Mouse (Mus musculus) kidney, postnatal 25 days (tissue): Measurements from ENCODE around the gene Tenm4.

ENCODE experiments used
- DNase-seq, 2 experiments: peaks; one replicate each; pipeline ENCODE4 v3.0.0; 2021; ENCODE audit warnings: mixed read lengths in 2 of 2

The Tenm4 gene

DNA sequence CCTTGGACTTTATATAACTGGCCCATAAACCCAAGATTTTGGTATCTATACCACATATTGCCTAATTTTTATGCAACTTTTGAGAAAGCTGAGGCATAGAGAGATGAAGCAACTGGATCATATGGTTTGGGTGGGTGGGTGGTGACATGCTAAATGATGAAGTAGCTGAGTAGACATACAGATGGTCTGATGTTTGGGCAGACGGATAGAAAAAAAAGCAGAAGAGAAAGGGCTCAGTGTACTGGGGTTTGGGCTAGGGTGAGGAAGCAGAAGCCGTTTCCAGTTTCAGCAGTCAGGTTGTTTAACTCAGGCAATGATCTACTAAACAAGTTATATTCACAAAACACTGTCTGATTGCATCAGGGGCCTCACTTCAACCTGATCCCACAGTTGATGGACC lies 619.3 kb downstream of the Tenm4 start:
- DNase-seq: no peak

DNA sequence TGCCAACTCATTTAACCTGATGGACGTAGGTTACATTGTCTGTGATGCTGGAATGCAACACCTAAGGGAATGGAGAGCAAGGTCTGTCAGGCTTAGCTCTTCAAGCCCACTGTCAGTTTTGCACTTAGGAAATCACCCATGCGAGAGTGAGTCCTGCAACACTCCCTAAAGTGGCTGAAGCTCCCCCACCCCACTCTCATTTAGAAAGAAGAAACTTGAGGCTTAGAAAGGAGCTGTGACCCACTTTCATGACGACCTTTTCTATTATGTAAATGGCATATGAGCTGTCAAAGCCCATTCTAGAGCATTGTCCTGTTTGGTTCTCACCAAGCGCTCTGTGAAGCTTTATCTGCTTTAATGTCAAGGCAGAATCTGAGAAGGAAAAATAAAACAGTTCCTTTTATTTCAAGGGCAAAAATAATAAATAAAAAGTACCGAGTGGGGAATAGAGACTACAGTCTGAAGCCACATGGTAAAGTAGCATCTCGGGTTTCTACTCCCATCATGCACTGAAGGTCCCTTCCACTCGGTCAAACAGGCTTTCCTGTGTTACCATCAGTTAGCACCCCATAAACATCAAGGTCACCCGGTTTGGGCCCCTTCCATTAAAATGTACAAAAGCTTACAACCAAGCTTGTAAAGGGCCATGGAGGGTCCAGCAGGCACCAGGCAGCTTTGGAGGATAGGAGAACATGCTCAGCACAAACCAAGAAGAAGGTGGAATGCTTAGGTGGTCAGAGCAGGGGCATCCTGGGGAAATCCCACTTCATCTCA lies 621.6 kb downstream of the Tenm4 start:
- no peak for DNase-seq

DNA sequence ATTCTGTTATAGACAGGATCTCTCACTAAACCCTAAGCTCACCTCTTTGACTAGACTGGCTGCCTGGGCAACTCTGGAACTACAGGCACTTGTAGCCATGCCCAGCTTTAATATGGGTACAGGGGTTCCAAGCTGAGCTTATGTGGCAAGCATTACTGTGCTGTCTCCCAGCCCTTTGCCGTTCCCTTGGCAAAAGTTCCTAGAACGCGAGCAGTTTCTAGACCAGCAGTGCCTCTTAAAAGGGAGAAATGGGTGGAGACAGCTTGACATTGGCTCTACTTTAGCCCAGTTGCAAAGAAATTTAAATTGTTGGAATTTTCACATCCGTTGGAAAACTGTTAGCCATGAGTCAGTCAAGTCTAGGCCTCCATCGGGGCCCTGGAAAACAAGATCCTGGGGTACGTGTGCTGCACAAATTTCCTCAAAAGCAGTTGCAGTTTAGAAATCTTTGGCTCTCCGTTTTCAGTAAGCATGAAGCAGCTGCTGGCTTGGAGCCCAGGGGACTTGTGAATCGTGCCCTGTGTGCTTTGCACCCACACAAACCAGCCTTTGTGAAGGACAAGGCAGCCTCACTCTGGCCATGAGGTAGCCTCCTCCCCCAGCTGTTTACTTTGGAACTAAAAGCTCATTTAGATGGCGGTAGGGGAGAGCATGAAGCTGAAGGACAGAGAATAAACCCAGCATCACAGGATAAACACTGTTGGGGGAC lies 625.1 kb downstream of the Tenm4 start:
- DNase-seq: peak; percentile 94

DNA sequence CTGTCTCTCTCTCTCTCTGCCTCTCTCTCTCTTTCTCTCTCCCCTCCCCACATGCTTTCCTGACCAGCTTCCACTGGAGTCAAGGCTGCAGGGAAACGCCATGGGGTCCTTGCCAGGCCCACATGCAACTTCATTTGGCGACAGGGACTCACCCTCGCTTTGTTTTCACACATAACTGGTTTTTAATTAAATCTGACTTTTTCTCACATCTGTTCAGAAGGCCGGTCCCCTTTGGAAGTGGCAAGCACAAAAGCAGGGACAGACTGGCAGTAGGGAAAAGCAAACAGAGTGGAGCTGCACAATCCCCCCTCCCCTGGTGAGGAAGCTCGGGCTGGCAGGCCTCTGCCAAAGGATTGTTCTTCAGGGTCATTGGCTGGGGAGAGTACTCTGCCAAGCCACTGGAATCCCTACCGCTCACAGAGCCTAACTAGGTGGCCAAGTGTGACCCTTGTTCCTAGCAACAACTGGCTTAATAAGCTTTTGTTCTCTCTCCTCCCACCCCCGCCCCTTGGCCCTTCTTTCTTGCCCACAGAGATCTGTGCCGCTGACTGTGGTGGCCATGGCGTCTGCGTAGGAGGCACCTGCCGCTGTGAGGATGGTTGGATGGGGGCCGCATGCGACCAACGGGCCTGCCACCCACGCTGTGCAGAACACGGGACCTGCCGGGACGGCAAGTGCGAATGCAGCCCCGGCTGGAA lies 625.9 kb downstream of the Tenm4 start:
- peak; percentile 61 to 82 for DNase-seq

DNA sequence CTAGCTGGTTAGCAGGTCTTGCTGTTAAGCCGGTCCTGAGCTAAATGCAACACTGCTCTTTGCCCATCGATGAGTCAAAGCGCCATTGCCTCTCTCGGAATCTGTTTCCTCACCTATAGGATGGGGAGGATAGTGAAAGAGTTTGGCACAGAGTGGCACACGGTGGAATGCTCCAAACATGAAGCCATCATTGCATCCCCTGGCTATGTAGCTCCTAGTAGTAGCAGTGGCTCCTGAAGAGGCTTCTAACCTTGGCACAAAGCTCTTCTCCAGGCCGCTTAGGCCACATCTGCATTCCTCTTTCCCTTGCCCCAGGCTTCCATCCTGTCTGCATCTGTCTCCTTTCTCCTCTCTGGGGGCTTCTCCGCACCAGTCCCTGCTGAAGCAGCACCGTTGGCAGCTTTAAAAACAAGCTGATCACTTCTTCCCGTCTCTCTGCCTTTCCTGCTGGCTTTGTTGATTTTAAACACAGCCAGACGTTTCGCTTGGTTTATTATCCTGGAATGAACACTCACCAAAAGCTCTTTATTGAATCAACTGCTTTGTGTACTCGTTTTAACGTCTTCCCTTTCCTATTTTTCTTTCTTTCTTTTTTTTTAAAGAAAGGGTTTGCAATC lies 626.8 kb downstream of the Tenm4 start:
- DNase-seq: no peak

DNA sequence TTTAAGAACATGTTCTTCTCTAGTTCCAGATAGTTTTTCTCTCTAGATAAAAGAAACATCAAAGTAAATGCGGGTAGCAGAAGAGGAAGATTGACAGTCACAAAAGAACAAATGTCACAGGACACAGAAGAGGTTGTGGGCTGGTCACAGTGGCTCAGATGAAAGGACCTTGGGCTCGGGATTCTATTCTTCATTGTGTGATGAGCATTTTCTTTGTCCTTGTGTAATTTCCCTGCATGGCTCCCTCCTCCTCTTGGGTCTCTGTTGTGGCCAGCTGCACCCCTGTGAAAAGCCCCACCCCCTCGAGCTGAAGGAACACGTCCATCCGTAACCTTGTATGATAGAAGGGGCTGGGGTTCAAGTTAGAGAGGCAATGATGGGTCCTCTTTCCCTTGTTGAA lies 628.8 kb downstream of the Tenm4 start:
- DNase-seq: no peak

DNA sequence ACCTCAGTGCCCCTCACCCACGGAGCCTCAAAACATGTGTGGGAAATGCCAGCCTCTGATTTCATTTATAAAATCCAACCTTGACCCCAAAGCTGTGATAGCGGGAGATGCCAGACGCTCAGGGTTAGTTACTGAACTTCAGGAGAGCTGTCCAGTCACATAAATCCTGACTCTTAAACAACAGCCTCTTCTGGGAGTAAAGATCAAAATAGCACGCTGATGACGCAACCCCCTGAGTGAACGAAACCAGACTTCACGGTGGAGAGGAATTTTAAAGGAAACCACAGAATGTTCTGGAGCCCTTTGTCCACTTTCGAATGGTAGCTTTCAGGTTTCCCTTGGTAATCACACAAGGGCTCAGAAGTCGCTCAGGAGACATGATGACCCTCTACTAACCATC lies 630.3 kb downstream of the Tenm4 start:
- peak in 1 of 2 experiments; percentile 18 for DNase-seq

DNA sequence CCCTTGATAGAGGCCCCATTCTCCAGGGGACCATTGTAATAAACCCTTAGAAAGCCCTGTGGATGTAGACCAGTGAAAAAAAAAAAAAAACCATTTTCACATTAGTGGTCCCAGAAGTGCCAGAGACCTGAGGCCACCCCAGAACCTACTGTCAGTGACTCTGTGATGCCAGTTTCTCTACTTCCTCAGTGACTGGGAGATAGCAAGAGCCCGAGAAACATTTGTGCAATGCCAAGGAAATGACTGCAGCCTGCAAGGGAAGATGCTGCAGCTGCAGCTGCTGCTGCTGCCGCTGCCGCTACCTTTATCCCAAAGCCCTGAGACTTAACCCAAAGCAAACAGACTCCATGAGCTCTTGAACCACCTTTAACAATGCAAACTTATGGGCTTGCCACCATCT lies 631.2 kb downstream of the Tenm4 start:
- no peak for DNase-seq

DNA sequence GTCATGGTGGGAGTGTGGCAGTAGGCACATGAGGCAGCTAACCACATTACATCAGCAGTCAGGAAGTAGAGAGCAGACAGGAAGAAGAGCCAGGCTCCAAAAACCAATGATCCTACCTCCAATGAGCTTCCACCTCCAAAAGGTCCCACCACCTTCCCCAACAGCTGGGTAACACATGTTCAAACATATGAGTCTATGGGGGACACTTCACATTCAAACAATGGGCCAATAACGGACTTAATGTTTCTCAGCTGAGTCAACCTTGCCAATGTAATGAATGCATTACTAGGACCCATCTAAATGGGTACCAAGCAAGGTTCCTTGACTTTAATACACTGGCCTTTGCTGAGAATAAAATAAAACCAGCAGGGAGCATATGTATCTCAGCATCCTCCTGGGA lies 635.5 kb downstream of the Tenm4 start:
- no peak for DNase-seq

DNA sequence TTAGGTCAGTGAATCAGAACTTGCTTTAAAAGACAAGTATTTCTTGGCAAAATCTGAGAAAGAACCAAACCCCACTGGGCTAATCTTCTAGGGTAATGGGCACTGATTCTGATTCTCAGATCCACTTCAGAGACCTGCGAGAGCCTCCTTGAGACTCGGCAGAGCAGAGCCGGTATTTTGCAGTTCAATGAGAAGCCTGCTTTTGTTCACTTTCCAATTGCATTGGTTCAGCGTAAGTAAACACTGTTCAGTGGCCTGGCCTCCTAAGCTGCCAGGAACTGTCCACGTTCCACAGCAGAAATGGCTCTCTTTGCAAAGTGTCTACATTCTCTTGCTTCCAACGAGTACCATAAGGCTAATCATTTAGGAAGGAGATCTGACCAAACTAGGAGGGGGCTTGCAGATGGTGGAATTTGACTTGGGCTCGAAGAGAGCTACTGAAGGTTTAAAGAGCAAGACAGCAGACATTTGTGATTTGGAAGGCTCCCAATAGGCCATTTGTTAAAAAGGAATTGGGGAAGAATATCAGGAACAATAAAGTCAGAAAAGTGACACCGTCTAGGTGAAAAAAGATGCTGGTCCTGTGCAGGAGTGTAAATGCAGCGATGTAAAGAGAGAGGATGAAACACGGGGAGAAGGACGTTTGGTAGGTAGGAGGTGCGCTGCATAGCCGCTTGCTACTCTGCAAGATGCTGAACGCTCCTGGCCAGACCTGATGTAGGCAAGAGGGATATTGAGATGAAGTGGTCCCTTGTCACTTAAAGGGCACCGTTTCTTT lies 636.4 kb downstream of the Tenm4 start:
- DNase-seq: no peak

DNA sequence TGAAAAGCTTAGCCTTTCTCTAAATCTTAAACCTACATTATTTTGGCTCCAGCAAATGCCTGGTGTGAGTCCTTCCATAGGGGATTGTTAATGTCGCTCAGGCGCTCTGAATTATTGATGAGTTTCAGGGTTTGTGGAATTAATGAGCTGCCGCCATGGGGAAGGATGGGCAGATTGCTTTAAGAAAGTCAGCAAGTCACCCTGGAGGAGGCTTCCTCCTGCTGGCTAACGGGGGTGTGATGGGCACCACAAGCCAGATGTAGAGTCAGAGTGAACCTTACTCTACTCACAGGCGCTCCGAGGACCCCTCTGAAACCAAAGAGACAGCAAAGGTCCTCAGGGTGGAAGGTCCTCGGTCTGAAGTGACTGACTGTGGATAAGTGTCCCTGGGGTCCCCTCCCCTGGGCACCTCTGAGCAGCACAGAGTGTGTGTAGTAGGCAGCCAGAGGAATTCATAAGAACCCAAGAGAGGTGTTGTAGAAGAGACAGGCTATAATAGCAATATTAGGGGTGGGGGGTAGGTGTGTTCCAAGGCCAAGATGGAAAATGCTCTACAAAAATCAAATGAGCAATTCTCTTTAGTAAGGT lies 637.1 kb downstream of the Tenm4 start:
- DNase-seq: no peak

DNA sequence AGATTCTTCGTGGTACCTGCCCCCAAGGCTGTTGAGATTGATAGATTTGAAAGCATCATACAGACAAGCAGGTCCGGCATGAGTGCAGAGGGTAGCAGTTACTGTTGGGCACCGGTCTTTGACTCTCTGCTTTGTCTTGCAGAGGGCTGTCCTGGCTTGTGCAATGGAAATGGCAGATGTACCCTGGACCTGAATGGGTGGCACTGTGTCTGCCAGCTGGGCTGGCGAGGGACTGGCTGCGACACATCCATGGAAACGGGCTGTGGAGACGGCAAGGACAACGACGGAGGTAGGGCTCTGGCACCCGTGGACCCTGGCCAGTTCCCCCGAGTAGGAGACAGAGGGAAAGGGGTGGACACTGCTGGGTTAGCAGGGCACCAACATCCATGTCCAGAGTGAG lies 640.6 kb downstream of the Tenm4 start:
- no peak for DNase-seq

DNA sequence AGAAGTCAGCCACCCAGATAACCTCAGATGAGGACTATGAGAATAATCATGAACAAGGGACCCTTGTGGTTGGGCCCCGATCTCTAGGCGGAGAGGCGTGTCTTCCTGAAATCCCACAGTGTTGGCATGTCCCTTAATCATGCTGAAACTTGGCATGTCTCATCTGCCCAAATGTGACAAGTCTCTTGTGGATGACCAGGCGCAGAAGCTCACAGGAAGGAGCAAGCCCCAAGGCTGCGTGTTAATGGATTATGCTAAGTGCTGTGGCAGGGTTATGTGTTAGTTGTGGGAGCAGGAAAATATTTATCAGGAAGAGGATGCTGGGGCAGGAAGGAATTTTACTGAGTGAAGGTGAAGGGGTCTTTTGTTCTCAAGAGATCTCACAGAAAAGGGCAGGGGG lies 642.0 kb downstream of the Tenm4 start:
- DNase-seq: no peak

DNA sequence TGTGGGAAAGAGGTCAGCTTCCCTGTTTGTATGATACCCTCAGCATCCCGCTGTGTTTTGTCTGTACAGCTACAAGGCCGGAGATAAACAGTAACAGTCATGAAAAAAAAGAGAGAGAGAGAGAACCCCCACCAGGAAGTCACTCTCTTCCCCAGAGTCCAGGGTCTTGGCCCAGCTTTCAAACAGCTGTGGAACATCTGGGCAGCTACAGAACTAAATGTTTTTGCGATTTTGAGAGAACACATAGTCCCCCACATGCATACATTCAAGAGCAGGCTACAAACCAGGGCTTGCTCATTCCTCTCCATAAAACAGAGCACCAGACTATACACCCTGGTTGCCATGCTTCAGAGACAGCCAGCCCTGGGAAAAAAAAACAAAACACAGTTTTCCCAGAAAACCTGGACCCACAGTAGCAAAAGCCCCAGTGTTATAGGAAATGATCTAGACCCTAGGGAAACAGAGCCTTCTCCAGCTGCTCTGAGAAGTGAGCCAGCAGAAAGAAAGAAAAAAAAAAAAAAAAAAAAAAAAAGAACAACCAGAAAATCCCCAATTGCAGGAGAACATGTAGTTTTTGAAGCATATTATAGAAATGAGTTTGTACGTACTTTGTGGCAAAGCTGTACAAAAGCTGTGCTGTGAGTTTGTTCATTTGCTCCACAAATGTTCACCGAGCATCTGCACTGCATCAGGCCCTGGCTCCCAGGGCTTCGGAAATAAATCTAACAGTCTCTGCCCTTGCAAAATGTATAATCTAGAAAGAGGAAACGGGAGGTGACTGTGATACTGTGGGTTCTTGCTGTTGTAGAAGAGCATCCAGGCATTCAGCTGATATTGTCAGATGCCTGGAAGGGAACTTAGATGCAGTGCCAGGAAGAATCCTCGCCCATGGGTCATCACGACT lies 642.7 kb downstream of the Tenm4 start:
- peak; percentile 23 to 58 for DNase-seq

DNA sequence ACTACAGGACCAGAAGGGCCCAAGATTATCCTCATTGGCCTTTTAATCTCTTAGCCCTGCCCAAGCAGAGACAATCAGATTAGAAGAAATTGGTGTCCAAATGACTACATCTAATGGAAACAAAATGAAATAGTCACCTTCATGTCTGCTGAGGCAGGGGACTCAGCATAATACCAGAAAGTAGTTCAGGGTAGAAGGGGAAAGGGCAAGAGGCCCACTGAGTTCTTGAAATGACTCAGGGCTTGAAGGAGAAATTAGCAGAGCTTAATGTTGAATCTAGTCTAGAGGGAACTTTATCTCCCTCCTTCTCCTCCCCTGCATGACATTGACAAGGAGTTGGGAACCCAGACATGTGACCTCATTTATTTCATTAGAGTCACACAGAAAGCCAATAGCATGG lies 643.5 kb downstream of the Tenm4 start:
- no peak for DNase-seq

DNA sequence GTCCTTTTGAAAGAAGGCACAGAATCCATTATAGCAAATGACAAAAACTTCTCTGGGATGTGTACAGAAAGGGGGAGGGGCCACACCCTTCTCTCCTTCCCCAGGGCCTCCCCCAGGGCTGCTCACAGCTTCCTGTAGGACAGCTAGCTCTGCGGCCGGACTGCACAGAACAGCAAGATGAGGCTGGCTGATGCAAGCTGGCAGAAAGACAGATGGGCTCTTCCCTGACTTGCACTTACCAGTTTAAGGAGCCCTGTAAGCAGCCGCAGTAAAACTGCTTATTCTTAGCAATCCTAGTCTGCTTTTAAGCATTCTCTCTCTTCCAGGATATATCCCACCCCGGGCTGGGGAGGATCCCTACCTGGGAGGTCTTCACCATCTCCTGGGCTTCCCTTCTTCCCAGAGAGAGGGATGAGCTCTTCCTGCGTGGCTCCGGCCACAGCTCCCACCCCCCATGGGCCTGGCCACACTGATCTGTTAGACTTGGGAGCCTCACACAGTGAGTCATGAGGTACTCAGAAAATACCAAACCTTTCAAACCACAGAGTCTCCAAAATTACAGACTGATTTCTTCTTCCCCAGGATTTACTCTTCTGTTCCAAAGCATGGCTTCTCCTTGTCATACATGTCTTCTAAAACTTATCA lies 646.1 kb downstream of the Tenm4 start:
- peak in 1 of 2 experiments; percentile 10 for DNase-seq

DNA sequence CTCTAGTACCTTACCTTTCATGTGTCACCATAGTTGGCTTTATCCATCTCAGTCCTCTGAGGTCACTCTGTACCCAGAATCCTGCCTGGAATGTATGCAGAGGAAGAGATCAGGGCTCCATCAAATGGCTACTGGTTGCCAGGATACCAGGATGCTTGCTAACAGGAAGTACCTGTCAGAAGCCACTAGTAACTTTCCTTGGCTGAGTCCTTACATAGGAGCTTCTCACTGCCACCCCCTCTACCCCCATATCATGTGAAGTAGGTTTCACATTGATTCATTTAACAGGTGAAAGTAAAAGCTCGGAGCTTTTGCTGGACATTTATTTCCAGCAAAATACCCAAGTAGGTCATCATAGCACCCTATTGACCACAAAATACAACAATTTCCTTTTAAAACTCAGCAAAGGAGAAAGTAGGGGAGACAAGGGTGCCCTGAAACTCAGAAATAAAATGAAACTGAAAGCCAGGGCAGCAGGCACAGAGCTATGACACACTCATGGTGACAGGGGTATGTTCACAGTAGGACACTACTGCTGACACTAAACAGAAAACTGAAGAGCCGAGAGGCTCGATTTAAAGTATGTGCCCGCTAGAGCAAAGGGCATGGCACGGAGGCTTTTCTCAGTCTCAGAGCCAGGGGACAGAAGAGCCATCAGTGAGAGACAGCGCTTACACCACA lies 647.3 kb downstream of the Tenm4 start:
- DNase-seq: no peak

DNA sequence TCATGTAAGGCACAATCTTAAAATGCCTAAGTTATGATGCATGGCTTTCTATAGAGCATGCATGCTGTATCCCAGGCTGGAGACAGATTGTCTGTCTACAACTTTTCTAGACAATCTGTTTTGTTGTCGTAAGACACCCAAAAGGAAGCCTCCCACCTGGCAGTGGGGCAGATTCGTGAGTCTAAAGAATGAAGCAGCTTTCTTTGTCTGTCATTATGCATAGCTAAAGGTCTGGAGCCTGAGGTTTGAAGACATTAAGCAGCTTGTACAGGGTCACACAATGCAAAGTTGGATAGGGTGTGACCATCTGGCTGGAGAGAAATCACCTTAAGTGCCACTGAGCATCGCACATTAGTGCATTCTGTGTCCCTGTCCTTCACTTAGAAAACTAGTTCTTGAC lies 648.5 kb downstream of the Tenm4 start:
- no peak for DNase-seq

DNA sequence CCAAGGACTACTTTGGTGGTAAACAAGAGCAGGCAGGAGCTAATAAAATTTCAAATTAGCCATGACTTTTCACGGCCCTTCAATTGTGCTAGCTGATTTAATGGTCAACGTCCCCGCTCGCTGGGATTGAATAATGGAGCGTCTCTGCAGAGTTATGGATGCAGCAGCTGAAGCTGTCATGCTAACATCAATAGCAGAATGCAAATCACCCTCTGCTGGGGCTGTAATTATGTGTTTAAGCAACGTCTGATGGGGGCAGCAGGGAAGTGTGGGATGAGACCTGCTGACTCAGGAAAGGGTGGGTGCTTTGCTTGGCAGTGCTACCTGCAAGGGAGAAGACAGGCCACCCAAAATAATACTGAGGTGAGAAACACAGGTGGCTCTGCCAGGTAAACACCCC lies 649.3 kb downstream of the Tenm4 start:
- DNase-seq: no peak

DNA sequence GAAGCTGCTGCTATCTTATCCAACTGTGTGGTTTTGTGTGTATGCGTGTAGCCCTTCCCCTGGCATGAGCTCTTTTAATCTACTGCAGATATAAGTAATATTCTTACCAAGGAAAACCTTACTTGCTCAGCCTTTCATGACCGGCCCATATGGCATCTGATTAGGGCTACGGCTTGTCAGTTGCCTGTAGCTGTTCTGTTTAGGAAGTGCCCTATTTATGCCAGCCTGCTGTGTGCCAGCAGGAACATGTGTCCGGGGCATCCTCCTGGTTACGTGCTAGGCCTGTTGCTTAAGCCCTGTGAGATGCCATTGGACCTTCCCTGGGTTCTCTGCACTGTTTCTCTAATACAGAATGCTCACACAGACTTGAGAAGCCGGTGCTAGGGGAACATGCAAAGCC lies 655.1 kb downstream of the Tenm4 start:
- no peak for DNase-seq
